In genomic region chr5:115614948-115615347, GRCm38 (mm10) we compare ENCODE assay signal across 9 mouse cellular contexts. TPM values are rescaled to one million over a fixed set of nuclear protein-coding genes. Genes with fewer than 3 reads are reported as not detected.
DNase-seq lines count a peak whose midpoint lies in the region; ATAC-seq and TF ChIP-seq lines count a peak whose summit lies in the region.
"Had no signal": no experiment of that assay in that cellular context is flagged by ENCODE, and none has a peak within 500 bp of the region (broad histone marks: within the 10 kb centered on the region; RNA-seq: fewer than 3 reads in every experiment).

No protein-coding gene starts in this region.

- no peaks in the 10 kb centered on the region for H3K27me3 ChIP-seq in heart, embryonic 11.5 days (ENCODE audit: control insufficient read depth, insufficient read depth, low read length)
- no peaks in the 10 kb centered on the region for H3K27me3 ChIP-seq in liver, embryonic 14.5 days (ENCODE audit: control insufficient read depth, insufficient read depth, low read length)
- H3K27me3 ChIP-seq: limb, embryonic 13.5 days had no signal

- no peaks in the 10 kb centered on the region for H3K9me3 ChIP-seq in heart, embryonic 11.5 days (replicated peaks; ENCODE audit: control insufficient read depth, low read length)
- H3K9me3 ChIP-seq in liver, embryonic 14.5 days (ENCODE audit: control insufficient read depth, low read length) = no peaks in the 10 kb centered on the region
- H3K9me3 ChIP-seq: limb, embryonic 13.5 days had no signal

- H3K27ac ChIP-seq in heart, embryonic 11.5 days (ENCODE audit: low read depth, low read length) = no peak overlapping the region
- no peak overlapping the region for H3K27ac ChIP-seq in liver, embryonic 14.5 days
- H3K27ac ChIP-seq: limb, embryonic 13.5 days had no signal

- peak; percentile 91 for TF ChIP-seq CTCF in liver, embryonic 14.5 days (IDR thresholded peaks at IDR 0.05; ENCODE audit: low read depth)

- 74% methylated on average over 7 of the region's 7 CpGs for WGBS in heart, embryonic 11.5 days (ENCODE audit: insufficient replicate concordance)
- WGBS in liver, embryonic 14.5 days (ENCODE audit: insufficient replicate concordance) = 73% methylated on average over 7 of the region's 7 CpGs

- no peak overlapping the region for H3K9ac ChIP-seq in heart, embryonic 11.5 days (ENCODE audit: low read depth, low read length)
- H3K9ac ChIP-seq in liver, embryonic 14.5 days (replicated peaks) = no peak overlapping the region
- H3K9ac ChIP-seq: limb, embryonic 13.5 days had no signal

- H3K4me2 ChIP-seq in heart, embryonic 11.5 days = no peak overlapping the region
- H3K4me2 ChIP-seq in liver, embryonic 14.5 days (ENCODE audit: low read depth) = no peak overlapping the region
- H3K4me2 ChIP-seq: limb, embryonic 13.5 days had no signal

- no peak for TF ChIP-seq EP300 in liver, embryonic 14.5 days (IDR thresholded peaks at IDR 0.05; ENCODE audit: low read depth)

- no peak overlapping the region for H3K4me3 ChIP-seq in heart, embryonic 11.5 days (ENCODE audit: low read depth, low read length)
- H3K4me3 ChIP-seq in liver, embryonic 14.5 days (ENCODE audit: insufficient read depth in 1 of 2, low read depth in 2 of 2, low read length in 2 of 2) = no peak overlapping the region
- H3K4me3 ChIP-seq: limb, embryonic 13.5 days had no signal

- H3K4me1 ChIP-seq in heart, embryonic 11.5 days (ENCODE audit: control insufficient read depth, insufficient read depth, low read length) = no peaks in the 10 kb centered on the region
- peaks cover 0 to 3% of the 10 kb centered on the region in 2 experiments; a peak in 1 of 4 replicates for H3K4me1 ChIP-seq in liver, embryonic 14.5 days (replicated peaks; ENCODE audit: control insufficient read depth in 2 of 2, insufficient read depth in 2 of 2, low read length in 1 of 2)
- H3K4me1 ChIP-seq: limb, embryonic 13.5 days had no signal

- H3K36me3 ChIP-seq in heart, embryonic 11.5 days (ENCODE audit: control insufficient read depth, insufficient read depth, low read length) = peaks cover 71% of the 10 kb centered on the region
- peaks cover 47% of the 10 kb centered on the region for H3K36me3 ChIP-seq in liver, embryonic 14.5 days (replicated peaks; ENCODE audit: control insufficient read depth, insufficient read depth, low read depth)

- ATAC-seq in heart, embryonic 11.5 days (replicated peaks; ENCODE audit: insufficient number of reproducible peaks, low FRiP score, low TSS enrichment) = no peak
- no peak for ATAC-seq in liver, embryonic 14.5 days (ENCODE audit: insufficient read depth)

- DNase-seq in heart, adult 11 months = peak; percentile 96
- DNase-seq in 3T3-L1 (ENCODE audit: low read depth, low spot score) (peak; percentile 72), WW6 (ENCODE audit: low read depth, low spot score) (peak; percentile 48)
- peak; percentile 27 to 34 for DNase-seq in gastrocnemius, adult 8-10 months (ENCODE audit: low spot score in 2 of 2)
- no peak for DNase-seq in liver, embryonic 14.5 days (ENCODE audit: low read depth in 3 of 3, low spot score in 3 of 3)
- peak; percentile 60 to 85 for DNase-seq in spleen, postnatal 10 days (ENCODE audit: low spot score in 2 of 2)
- DNase-seq in ovary, adult 18-20 months (ENCODE audit: low spot score) = no peak

RNA-seq across cellular contexts. Expression of gene Rab35, which starts 16.8 kb away (rescaled TPM):
- 19.2 and 20.1 TPM in 2 replicates for polyA plus RNA-seq in heart, embryonic 11.5 days (2014; fragmentation: Nextera tagmentation; extraction: Ambion mirVana)
- total RNA-seq in gastrocnemius, adult 8-10 months (2022) = 10 to 100 TPM; 42.1 to 49.6 (median 44.0) TPM
- polyA plus RNA-seq in liver, embryonic 14.5 days (2012; rRNA removed) = 24.5 and 28.2 TPM in 2 replicates
- 14.8 and 14.9 TPM in 2 replicates for polyA plus RNA-seq in liver, embryonic 14.5 days (2014; fragmentation: Nextera tagmentation; extraction: Ambion mirVana)

RNA-seq across cellular contexts. Expression of gene Gcn1l1, which starts 49.9 kb away (rescaled TPM):
- 29.7 and 33.5 TPM in 2 replicates for polyA plus RNA-seq in heart, embryonic 11.5 days (2014; fragmentation: Nextera tagmentation; extraction: Ambion mirVana)
- total RNA-seq in gastrocnemius, adult 8-10 months (2022) = 10 to 100 TPM; 28.1 to 31.2 (median 30.6) TPM
- 11.4 and 11.8 TPM in 2 replicates for polyA plus RNA-seq in liver, embryonic 14.5 days (2012; rRNA removed)
- polyA plus RNA-seq in liver, embryonic 14.5 days (2014; fragmentation: Nextera tagmentation; extraction: Ambion mirVana) = 14.4 and 14.8 TPM in 2 replicates

RNA-seq across cellular contexts. Expression of gene Rplp0, which starts 55.7 kb away (rescaled TPM):
- 1,182 and 1,275 TPM in 2 replicates for polyA plus RNA-seq in heart, embryonic 11.5 days (2014; fragmentation: Nextera tagmentation; extraction: Ambion mirVana)
- 100 to 1,000 TPM; 566 to 724 (median 629) TPM for total RNA-seq in gastrocnemius, adult 8-10 months (2022)
- 1,933 and 2,132 TPM in 2 replicates for polyA plus RNA-seq in liver, embryonic 14.5 days (2012; rRNA removed)
- polyA plus RNA-seq in liver, embryonic 14.5 days (2014; fragmentation: Nextera tagmentation; extraction: Ambion mirVana) = 1,503 and 1,567 TPM in 2 replicates

Comparison
In these comparisons a context has a peak if more than half of its experiments do, and no peak if none do; other contexts are left out.
1. DNase-seq: peak in heart, adult 11 months (single experiment), 3T3-L1 (single experiment), WW6 (single experiment), gastrocnemius, adult 8-10 months (2 of 2) and spleen, postnatal 10 days (2 of 2); none in liver, embryonic 14.5 days (0 of 3) and ovary, adult 18-20 months (single experiment).